Mouse (Mus musculus) hindbrain, embryonic 16.5 days (tissue): Measurements from ENCODE around the gene Abcc5. TPM values are rescaled to one million over a fixed set of nuclear protein-coding genes. Genes with fewer than 3 reads are reported as not detected.
"Not testable (repeated sequence)": the region's sequence is repeated elsewhere in the genome, so short reads cannot be mapped to it uniquely, and the experiment has no call there.

Experiments used
- ATAC-seq: fragments of 200-750 bp; cut with Nextera tagmentation; 2 replicates; pipeline ENCODE4 v1.8.0; 2017; ENCODE audit warnings: moderate TSS enrichment, moderate library complexity
- H3K27ac ChIP-seq: fragments of 300-500 bp; sonication (generic); 2 replicates; pipeline ENCODE4 v1.5.1; 2014; ENCODE audit warnings: low read depth, mild to moderate bottlenecking, control low read depth, low read length, moderate library complexity
- H3K27me3 ChIP-seq: fragments of 300-500 bp; sonication (generic); replicated peaks from 2 replicates; pipeline ENCODE4 v1.6.1; 2014; ENCODE audit warnings: low read length; ENCODE audit not compliant: control insufficient read depth, insufficient read depth
- H3K36me3 ChIP-seq: fragments of 300-500 bp; sonication (generic); 2 replicates; pipeline ENCODE4 v1.6.1; 2014; ENCODE audit warnings: mild to moderate bottlenecking, low read length, moderate library complexity, mixed read lengths; ENCODE audit not compliant: control insufficient read depth, insufficient read depth
- H3K4me1 ChIP-seq: fragments of 300-500 bp; sonication (generic); 2 replicates; pipeline ENCODE4 v1.6.1; 2014; ENCODE audit warnings: low read depth, low read length; ENCODE audit not compliant: control insufficient read depth, insufficient read depth
- H3K4me2 ChIP-seq: fragments of 300-500 bp; sonication (generic); 2 replicates; pipeline ENCODE4 v1.6.1; 2014; ENCODE audit warnings: mild to moderate bottlenecking, low read length, control low read depth, moderate library complexity
- H3K4me3 ChIP-seq: fragments of 300-500 bp; sonication (generic); 2 replicates; pipeline ENCODE4 v1.5.1; 2014; ENCODE audit warnings: mild to moderate bottlenecking, low read length, control low read depth, moderate library complexity
- H3K9ac ChIP-seq: fragments of 300-500 bp; sonication (generic); 2 replicates; pipeline ENCODE4 v1.6.1; 2014; ENCODE audit warnings: low read depth, mild to moderate bottlenecking, control low read depth, low read length, moderate library complexity
- H3K9me3 ChIP-seq: fragments of 300-500 bp; sonication (generic); 2 replicates; pipeline ENCODE4 v1.6.1; 2014; ENCODE audit warnings: mild to moderate bottlenecking, low read length, moderate library complexity; ENCODE audit not compliant: control insufficient read depth
- WGBS: fragments of 180-500 bp; shearing (Covaris S2); extraction: QIAGEN DNeasy Blood & Tissue Kit; methylation state at CpG from one replicate; pipeline ENCODE4 v1.1.7; 2014; 5-methylcytosine and 5-hydroxymethylcytosine counted together
- polyA plus RNA-seq: library from polyadenylated mRNA; unstranded; fragments of >200 nt; fragmentation: Nextera tagmentation; extraction: Ambion mirVana; gene quantifications from 2 replicates; pipeline ENCODE4 v1.2.1, GENCODE M21; 2015

Gene Abcc5
- polyA plus RNA-seq, 1 experiment from 2014 or later: 123 TPM

DNA sequence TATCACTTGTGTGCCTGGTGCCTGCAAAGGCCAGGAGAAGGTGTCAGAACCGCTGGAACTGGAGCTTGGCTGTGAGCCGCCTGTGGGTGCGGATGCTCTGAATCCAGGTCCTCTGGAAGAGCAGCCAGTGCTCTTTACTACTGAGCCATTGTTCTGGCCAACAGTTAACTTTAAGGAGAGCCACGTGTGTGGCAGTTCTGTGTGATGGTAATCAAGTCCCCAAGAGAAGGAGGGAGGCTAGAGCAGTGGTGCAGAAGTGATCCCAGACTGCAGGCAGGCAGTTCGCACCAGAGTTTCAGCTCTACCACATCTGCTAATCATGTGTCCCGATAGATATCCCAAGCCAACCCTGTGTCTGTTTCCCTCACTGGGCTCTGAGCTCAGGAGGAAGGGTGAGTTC, 36.0 kb downstream of the Abcc5 start:
- H3K36me3 ChIP-seq: peaks cover 26% of the 10 kb centered on the region

DNA sequence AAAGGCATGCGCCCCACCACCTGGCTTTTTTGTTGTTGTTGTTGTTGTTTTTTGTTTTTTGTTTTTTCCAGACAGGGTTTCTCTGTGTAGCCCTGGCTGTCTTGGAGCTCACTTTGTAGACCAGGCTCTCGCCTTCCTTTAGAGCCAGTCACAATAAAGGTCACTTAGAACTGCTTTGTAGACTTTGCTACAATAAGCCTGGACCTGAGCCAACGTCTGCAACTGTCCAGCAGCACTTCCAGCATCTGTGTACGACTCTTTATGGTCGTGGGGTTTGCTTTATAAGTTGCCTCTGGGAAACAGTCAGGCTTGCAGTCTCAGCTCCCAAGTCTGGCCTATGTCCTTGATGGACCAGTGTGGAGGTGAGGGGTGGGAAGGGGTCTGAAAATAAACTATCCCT, 45.2 kb downstream of the Abcc5 start:
- Histone ChIP-seq H3K4me1 (no peaks in the 10 kb centered on the region), H3K27me3 (no peaks in the 10 kb centered on the region), H3K4me2 (no peak overlapping the region), H3K27ac (no peak overlapping the region), H3K9ac (no peak overlapping the region), H3K36me3 (peaks cover 22% of the 10 kb centered on the region), H3K4me3 (no peak overlapping the region), H3K9me3 (no peaks in the 10 kb centered on the region)
- no peak for ATAC-seq
- WGBS: 62% methylated on average over 5 of the region's 5 CpGs

More for the DNA sequence above, 36.0 kb downstream of the Abcc5 start:
- H3K9ac ChIP-seq: no peak overlapping the region
- no peaks in the 10 kb centered on the region for H3K9me3 ChIP-seq
- no peaks in the 10 kb centered on the region for H3K27me3 ChIP-seq
- WGBS: 77% methylated on average over 6 of the region's 6 CpGs
- H3K4me2 ChIP-seq: no peak overlapping the region
- H3K4me1 ChIP-seq: no peaks in the 10 kb centered on the region
- H3K4me3 ChIP-seq: no peak overlapping the region
- H3K27ac ChIP-seq: no peak overlapping the region
- no peak for ATAC-seq

DNA sequence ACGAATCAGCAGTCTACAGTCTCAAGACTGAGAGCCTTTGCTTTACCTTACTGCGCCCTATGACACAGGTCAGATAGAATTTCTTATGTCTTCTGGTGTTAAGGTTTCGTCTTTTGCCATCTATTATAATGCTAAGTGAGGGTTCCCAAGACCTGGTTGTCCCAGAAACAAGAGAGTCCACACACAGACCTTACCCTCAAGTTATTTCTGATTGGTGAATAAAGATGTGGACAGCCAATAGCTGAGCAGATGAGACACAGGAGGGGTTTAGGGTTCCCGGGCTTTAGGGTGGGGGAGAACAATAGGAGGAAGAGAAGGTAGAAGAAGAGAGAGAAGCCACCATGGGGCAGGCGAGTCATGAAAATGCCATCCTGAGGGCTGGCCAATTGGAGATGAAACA, 50.9 kb downstream of the Abcc5 start:
- no peaks in the 10 kb centered on the region for H3K9me3 ChIP-seq
- peaks cover 35% of the 10 kb centered on the region for H3K36me3 ChIP-seq
- no peaks in the 10 kb centered on the region for H3K27me3 ChIP-seq
- no peak overlapping the region for H3K4me2 ChIP-seq
- no peak for ATAC-seq
- WGBS: 85% methylated on average over 5 of the region's 5 CpGs
- H3K4me3 ChIP-seq: no peak overlapping the region
- H3K27ac ChIP-seq: no peak overlapping the region
- no peak overlapping the region for H3K9ac ChIP-seq
- no peaks in the 10 kb centered on the region for H3K4me1 ChIP-seq

DNA sequence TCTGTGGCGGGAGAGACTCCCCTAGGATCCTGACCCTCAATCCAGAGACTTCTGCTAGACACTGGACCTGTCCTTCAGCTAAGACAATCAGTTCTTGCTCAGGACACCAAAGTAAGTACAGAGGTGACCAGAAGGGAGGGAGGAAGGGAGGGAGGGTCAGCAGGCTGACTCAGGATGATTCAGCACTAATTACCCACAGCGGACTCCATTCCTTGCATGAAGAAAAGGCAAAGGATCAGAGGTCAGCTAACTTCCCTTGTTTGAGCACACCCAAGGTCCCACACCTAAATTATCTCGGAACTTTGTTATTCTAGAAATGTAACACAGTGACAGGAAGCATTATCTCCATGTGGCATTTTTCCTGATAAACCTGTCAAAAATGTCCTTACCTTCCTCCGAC, 54.5 kb downstream of the Abcc5 start:
- 88% methylated on average over 4 of the region's 4 CpGs for WGBS
- no peak for ATAC-seq
- H3K36me3 ChIP-seq: peaks cover 42% of the 10 kb centered on the region

DNA sequence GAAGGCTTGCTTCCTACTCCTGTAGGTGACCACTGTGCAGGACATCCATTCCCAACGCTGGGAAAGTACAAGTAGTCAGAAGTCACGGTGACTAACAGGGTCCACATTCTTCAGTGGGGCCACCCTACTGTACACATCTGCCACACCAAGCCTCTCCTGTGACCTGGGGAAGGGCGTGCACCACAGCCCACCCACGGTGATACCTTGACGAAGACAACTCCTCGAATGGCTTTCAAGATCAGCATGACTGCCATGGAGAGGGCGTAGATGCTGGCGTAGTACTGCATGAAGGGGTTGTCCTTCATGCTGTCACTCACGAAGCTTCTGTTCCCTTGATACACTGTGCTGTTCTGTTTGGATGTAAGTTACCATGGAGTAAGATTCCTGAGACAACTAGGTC, 58.0 kb downstream of the Abcc5 start:
- no peak overlapping the region for H3K27ac ChIP-seq
- H3K36me3 ChIP-seq: peaks cover 55% of the 10 kb centered on the region
- H3K9ac ChIP-seq: no peak overlapping the region
- no peak for ATAC-seq
- no peaks in the 10 kb centered on the region for H3K9me3 ChIP-seq
- H3K4me2 ChIP-seq: no peak overlapping the region
- no peaks in the 10 kb centered on the region for H3K27me3 ChIP-seq
- no peak overlapping the region for H3K4me3 ChIP-seq
- WGBS: 94% methylated on average over 9 of the region's 9 CpGs
- no peaks in the 10 kb centered on the region for H3K4me1 ChIP-seq

More for the DNA sequence above, 54.5 kb downstream of the Abcc5 start:
- no peak overlapping the region for H3K9ac ChIP-seq
- H3K27ac ChIP-seq: no peak overlapping the region
- H3K27me3 ChIP-seq: no peaks in the 10 kb centered on the region
- H3K4me1 ChIP-seq: no peaks in the 10 kb centered on the region
- no peaks in the 10 kb centered on the region for H3K9me3 ChIP-seq
- H3K4me3 ChIP-seq: no peak overlapping the region
- no peak overlapping the region for H3K4me2 ChIP-seq

DNA sequence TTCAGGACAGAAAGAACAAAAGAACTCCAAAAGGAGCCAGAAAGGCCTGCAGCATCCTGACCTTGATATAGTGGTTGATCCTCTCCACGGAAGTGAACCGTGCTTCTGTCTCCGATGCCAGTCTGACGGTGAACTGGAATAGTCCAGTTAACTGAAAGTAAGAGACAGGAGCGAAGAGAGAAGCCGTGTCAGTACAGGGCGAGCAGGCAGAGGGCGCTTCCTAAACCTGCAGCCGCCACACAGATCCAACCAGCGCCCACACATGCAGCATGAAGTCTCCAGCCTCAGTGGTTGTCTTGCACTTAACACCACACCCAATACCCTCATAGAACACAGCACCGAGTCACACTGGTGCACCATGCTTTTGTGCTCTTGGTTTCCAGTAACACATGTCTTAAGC, 64.1 kb downstream of the Abcc5 start:
- H3K9ac ChIP-seq: no peak overlapping the region
- ATAC-seq: no peak
- H3K4me2 ChIP-seq: no peak overlapping the region
- H3K27me3 ChIP-seq: no peaks in the 10 kb centered on the region
- no peak overlapping the region for H3K4me3 ChIP-seq
- H3K36me3 ChIP-seq: peaks cover 56% of the 10 kb centered on the region
- H3K4me1 ChIP-seq: no peaks in the 10 kb centered on the region
- 92% methylated on average over 11 of the region's 11 CpGs for WGBS
- no peaks in the 10 kb centered on the region for H3K9me3 ChIP-seq
- no peak overlapping the region for H3K27ac ChIP-seq

DNA sequence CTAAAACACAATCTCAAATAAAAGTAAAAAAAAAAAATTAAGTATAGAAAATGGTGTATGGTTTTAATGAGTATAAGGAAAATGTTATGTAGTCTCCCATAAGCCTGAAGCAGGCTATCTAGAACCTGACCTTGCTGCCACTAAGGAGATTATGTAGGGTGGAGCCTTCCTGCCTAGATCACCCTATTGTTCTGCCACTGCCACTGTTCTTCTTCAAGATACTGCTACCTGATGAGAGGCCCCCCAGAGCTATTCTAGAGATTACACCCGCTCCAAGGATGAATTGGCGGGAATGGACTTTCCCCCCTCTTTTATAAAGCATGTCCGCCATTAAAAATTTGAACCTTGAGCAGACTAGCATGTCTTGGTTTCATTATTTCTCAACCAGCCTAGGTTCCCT, 64.7 kb downstream of the Abcc5 start:
- H3K4me2 ChIP-seq, H3K9ac ChIP-seq, H3K4me3 ChIP-seq, H3K27ac ChIP-seq, H3K4me1 ChIP-seq, H3K27me3 ChIP-seq, ATAC-seq, H3K9me3 ChIP-seq: not testable (repeated sequence)
- WGBS: 97% methylated on average over 3 of the region's 3 CpGs
- peaks cover 54% of the 10 kb centered on the region for H3K36me3 ChIP-seq

DNA sequence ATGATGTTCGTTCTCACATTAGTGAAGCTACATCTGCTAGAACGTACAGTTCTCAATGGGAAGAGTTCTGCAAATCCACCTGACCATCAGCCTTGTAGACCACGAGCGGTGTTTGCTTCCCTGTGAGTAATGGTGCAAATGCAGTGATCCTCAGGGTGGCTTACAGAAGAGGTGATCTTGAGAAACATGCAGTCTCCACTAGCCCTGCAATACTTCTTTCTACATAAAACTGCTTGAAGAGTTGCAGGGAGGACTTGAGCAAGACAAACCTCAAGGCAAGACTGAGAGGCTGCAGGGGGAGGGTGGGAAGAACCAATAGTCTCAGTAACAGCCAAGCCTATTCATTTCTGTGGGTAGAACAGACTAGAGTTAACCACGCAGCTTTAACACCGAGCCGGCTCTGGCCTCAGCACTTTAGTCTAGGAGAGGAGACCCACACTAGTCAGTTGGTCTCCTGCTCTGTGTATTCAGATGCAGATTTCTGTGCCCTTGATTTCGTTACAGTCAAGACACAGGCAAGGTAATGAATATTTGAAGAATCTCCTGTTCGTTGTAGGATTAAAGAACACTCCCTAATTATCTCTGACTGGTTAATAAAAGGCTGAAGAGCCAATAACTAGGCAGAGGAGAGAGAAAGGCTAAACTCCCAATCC, 66.4 kb downstream of the Abcc5 start:
- H3K9me3 ChIP-seq: no peaks in the 10 kb centered on the region
- H3K4me3 ChIP-seq: no peak overlapping the region
- H3K36me3 ChIP-seq: peaks cover 56% of the 10 kb centered on the region
- no peak for ATAC-seq
- 83% methylated on average over 9 of the region's 9 CpGs for WGBS
- H3K27me3 ChIP-seq: no peaks in the 10 kb centered on the region
- H3K9ac ChIP-seq: no peak overlapping the region
- no peaks in the 10 kb centered on the region for H3K4me1 ChIP-seq
- no peak overlapping the region for H3K4me2 ChIP-seq
- H3K27ac ChIP-seq: no peak overlapping the region

DNA sequence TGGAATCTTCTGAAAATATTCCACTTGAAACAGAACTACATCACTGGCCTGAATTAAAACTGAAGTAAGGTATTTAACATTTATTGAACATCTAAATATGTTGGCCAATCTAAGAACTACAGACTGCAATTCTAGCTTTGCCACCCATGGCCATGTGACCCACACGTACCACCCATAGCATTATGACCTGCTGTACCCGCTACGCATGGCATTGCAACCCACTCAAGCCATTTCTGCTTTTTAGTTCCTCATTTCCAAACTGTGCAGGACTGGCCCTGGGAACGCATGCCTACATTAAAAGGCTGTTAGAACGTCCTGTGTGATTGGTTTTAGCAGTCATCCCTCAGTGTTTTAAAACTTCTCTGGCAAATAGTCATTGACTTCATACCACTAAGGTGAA, 68.4 kb downstream of the Abcc5 start:
- ATAC-seq: no peak
- H3K9ac ChIP-seq: no peak overlapping the region

DNA sequence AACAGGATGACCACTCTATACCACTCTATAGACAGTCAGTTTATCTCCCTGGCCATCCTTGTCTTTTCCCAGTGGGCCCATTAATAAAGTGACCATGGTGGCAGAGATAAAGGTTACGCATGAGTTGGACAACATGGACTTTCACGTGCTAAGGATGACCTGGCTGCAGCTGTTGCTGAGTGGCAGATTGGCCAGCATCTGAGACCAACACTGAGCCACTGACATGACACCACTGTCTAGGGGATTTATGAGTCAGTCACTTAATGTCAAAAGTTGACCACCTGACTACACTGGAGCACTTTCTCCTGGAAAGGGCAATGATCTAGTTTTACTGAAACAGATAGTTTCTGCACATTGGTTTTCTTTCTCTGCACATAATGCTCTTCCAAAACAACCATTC, 71.4 kb downstream of the Abcc5 start:
- Histone ChIP-seq H3K9ac (no peak overlapping the region), H3K4me3 (no peak overlapping the region), H3K4me1 (no peaks in the 10 kb centered on the region), H3K4me2 (no peak overlapping the region), H3K27ac (no peak overlapping the region), H3K36me3 (peaks cover 32% of the 10 kb centered on the region), H3K9me3 (no peaks in the 10 kb centered on the region), H3K27me3 (no peaks in the 10 kb centered on the region)
- no peak for ATAC-seq
- 90% methylated on average over 2 of the region's 2 CpGs for WGBS

More for the DNA sequence above, 68.4 kb downstream of the Abcc5 start:
- no peak overlapping the region for H3K4me2 ChIP-seq
- no peaks in the 10 kb centered on the region for H3K27me3 ChIP-seq
- no peak overlapping the region for H3K4me3 ChIP-seq
- WGBS: 93% methylated on average over 5 of the region's 5 CpGs
- H3K27ac ChIP-seq: no peak overlapping the region
- H3K36me3 ChIP-seq: peaks cover 43% of the 10 kb centered on the region
- H3K9me3 ChIP-seq: no peaks in the 10 kb centered on the region
- no peaks in the 10 kb centered on the region for H3K4me1 ChIP-seq
